Mouse (Mus musculus) G1E (cell line): Measurements from ENCODE around the gene Rbms1. TPM values are rescaled to one million over a fixed set of nuclear protein-coding genes. Genes with fewer than 3 reads are reported as not detected.

Experiments used
- ATAC-seq: 2 replicates; pipeline ENCODE4 v1.8.0; 2016; ENCODE audit warnings: mild to moderate bottlenecking; ENCODE audit not compliant: insufficient number of reproducible peaks, poor library complexity, low FRiP score, severe bottlenecking; ENCODE audit errors: extremely low read depth
- DNase-seq: peaks from one replicate; pipeline ENCODE4 v3.0.0; 2012; ENCODE audit warnings: low spot score
- H3K27me3 ChIP-seq: 2 replicates; pipeline ENCODE4 v1.6.1; 2012; ENCODE audit warnings: mild to moderate bottlenecking, low read length, inconsistent platforms; ENCODE audit not compliant: insufficient read depth
- H3K36me3 ChIP-seq: replicated peaks from 2 replicates; pipeline ENCODE3; 2012; ENCODE audit warnings: mild to moderate bottlenecking, inconsistent platforms
- H3K4me1 ChIP-seq: 2 replicates; pipeline ENCODE4 v1.6.1; 2012; ENCODE audit warnings: low read depth, low read length, inconsistent platforms, mixed read lengths; ENCODE audit not compliant: insufficient read depth
- H3K4me3 ChIP-seq: 2 replicates; pipeline ENCODE4 v1.5.1; 2012; ENCODE audit warnings: low read depth, mild to moderate bottlenecking, inconsistent platforms, low read length, moderate library complexity, mixed read lengths
- H3K9me3 ChIP-seq: replicated peaks from 2 replicates; pipeline ENCODE4 v1.6.1; 2012; ENCODE audit warnings: inconsistent platforms
- CTCF ChIP-seq: IDR thresholded peaks from 2 replicates; pipeline ENCODE4 v1.5.1; 2012; ENCODE audit warnings: low read depth, low read length, inconsistent platforms, mixed read lengths
- GATA1 ChIP-seq: IDR thresholded peaks from 2 replicates; pipeline ENCODE4 v1.6.1; 2012; ENCODE audit warnings: borderline replicate concordance, low read length, inconsistent platforms, mixed read lengths
- GATA2 ChIP-seq: IDR thresholded peaks from 2 replicates; pipeline ENCODE4 v1.6.1; 2012; ENCODE audit warnings: low read depth, low read length, inconsistent platforms, borderline replicate concordance
- POLR2AphosphoS5 ChIP-seq: IDR thresholded peaks from 2 replicates; pipeline ENCODE4 v1.6.1; 2012; ENCODE audit warnings: low read depth, low read length, inconsistent platforms; ENCODE audit not compliant: insufficient replicate concordance
- TAL1 ChIP-seq: conservative IDR thresholded peaks from 2 replicates; pipeline ENCODE4 v1.6.1; 2012; ENCODE audit warnings: low read depth, low read length, inconsistent platforms, mixed read lengths
- polyA plus RNA-seq: library from polyadenylated mRNA; stranded (reverse); fragments of >175 nt; gene quantifications from 2 replicates; pipeline ENCODE4 v1.2.3, GENCODE M21; 2012
- total RNA-seq, 2 experiments: library from RNA; stranded (forward) in 1 of 2; stranded (reverse) in 1 of 2; fragments of 200-1000 nt in 1 of 2; fragments of >200 nt in 1 of 2; fragmentation: Nextera tagmentation in 1 of 2; gene quantifications; 2 replicates each; pipeline ENCODE4 v1.2.3; 2014 to 2017

Rbms1 gene
- 109 and 126 TPM in 2 replicates for total RNA-seq (2014; fragmentation: Nextera tagmentation)
- total RNA-seq (2017): 61.7 and 73.1 TPM in 2 replicates
- 99.6 and 127 TPM in 2 replicates for polyA plus RNA-seq

DNA sequence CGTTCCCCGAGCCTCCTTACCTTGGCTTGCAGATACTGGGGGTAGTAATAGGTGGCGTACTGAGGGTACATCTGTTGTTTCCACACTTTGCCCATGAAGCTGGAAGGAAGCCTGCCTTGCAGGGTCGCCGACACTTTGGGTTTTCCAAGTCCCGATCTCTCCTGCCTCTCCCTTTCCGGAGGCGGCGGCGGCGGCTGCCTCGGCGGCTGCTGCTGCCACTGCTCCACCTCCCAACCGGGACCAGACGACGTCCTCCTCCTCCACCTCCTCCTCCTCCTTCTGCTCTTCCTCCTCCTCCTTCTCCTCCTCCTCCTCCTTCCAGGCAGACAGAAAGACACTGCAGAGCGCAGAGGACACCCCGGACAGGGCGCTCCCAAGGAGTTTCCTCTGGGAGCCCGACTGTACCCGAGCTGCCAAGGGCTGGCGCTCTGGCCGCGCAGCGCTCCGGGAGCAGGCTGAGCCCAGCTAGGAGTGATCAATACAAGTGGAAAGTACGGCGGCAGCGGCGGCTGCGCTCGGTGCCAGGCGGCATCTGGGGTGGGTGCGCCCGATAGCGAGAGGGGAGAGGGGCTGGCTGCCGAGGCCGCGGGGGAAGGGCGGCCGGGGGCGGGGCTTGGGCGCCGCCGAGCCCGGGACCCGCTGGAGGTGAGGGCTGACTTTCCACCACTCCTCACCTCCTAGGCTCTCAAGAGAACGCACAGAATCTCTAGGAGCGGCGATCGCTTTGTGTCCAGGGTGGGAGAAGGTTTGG is at the start of gene Rbms1:
Gene Rbms1, minus strand, starts transcription at position 522 of the 751 bp plus-strand sequence.
- Histone ChIP-seq H3K4me3 (peak within 1 kb of the TSS; percentile 49; the same call in 1 of the 2 replicates), H3K36me3 (no peaks in the 10 kb centered on the region), H3K4me1 (peaks cover 8% of the 10 kb centered on the region), H3K27me3 (peaks cover 36% of the 10 kb centered on the region), H3K9me3 (no peaks in the 10 kb centered on the region)
- TF ChIP-seq GATA2 (no peak), POLR2AphosphoS5 (no peak), GATA1 (no peak), TAL1 (no peak), CTCF (no peak)
- ATAC-seq (no peak), DNase-seq (no peak)

DNA sequence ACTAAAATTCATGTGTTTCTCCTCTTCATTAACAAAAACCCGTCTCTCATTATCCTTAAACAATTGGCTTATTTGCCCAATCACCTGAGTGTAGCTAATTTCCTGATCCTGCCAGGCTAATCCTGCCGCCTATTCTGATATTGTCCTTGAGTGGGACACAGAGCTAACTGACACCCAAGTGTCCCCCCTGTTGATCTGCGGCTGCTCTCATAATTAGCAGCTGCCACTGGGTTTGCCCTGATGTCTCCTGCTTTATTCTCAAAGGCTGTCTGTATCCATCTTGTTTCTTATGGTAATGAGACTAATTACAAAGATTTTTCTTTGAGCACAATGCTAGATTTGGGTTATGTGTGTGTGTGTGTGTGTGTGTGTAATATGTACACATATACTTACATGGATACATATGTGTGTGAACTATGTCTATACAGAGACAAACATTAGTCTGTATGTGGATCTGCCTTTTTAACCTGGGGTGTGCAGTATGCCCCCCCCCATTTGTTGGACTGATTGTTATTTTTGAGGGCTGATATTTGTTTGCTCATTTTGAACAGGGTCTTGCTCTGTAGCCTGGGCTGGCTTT is 49.3 kb upstream of the Rbms1 start:
- peaks cover 10% of the 10 kb centered on the region for H3K27me3 ChIP-seq
- H3K4me1 ChIP-seq: peaks cover 2% of the 10 kb centered on the region; the same call in 1 of the 2 replicates
- H3K4me3 ChIP-seq: no peak overlapping the region
- no peaks in the 10 kb centered on the region; the same call in 1 of the 2 replicates for H3K9me3 ChIP-seq
- H3K36me3 ChIP-seq: no peaks in the 10 kb centered on the region
- ATAC-seq (no peak), DNase-seq (no peak)
- TF ChIP-seq TAL1 (no peak), GATA1 (no peak), GATA2 (no peak), POLR2AphosphoS5 (no peak), CTCF (no peak)

DNA sequence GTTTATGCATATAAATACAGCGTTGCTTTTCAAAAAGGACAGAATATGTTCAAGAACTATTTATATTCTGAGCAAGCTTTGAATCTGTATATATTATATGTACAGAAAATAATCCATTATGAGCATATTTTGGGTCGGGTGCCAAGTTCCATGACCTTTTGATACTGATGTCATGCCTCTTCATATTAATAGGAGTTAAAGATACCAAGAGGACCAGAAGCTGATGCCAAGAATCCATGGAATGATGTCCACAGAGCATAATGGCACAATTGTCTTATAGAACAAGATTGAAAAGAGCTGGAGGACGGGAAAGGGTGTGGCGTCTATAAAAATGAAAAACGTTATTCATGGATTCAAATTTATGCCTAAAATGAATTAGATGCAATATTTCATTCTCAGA is 23.3 kb upstream of the Rbms1 start:
- DNase-seq (no peak), ATAC-seq (no peak)
- H3K36me3 ChIP-seq: no peaks in the 10 kb centered on the region
- TF ChIP-seq GATA2: no peak
- no peak for TF ChIP-seq POLR2AphosphoS5
- no peak for TF ChIP-seq GATA1
- no peak for TF ChIP-seq TAL1
- TF ChIP-seq CTCF: no peak
- H3K27me3 ChIP-seq: peaks cover 15% of the 10 kb centered on the region; the same call in 1 of the 2 replicates
- no peaks in the 10 kb centered on the region for H3K4me1 ChIP-seq
- no peak overlapping the region for H3K4me3 ChIP-seq
- no peaks in the 10 kb centered on the region for H3K9me3 ChIP-seq

DNA sequence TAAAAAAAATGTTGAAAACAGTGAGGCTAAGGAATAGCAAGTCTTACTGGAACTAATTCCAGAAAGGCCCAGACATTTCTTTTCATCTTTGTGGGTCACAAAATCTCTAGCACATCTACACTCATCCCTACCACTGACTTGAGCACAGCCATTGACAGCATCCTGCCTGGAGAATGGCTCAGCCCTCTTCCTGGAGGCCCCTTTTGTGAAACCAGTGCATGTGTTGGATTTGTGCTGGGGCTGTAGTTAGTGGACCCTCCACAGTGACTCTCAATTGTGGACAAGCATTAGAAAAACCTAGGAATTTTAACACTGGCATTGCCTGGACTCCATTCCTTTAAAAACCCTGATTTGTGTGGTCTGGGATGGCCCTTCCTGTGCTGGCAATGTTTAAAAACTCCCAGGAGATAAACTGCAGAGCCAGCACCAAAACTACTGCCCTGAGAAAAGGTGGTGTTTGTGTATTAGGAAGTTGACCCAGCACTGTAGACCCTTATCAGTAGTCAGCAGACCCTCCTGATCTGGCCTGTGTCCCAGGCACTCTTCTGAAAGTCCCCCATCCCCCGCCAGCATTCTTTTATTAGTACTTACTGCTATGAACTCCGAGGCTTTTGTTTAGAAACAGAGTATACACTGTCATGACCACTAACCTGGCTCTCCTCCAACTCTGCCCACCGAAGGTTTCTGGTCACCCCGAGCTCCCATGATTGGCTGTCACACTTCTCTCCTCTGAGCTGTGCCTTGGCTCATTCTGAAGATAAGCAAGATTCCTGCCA is 15.7 kb upstream of the Rbms1 start:
- DNase-seq (peak; percentile 6), ATAC-seq (peak; percentile 45; the same call in 1 of the 2 replicates)
- Histone ChIP-seq H3K9me3 (no peaks in the 10 kb centered on the region), H3K4me1 (peaks cover 8% of the 10 kb centered on the region), H3K36me3 (no peaks in the 10 kb centered on the region), H3K27me3 (0 out of 2 replicates have a peak, but pooled peaks cover 4% of the 10 kb centered on the region), H3K4me3 (no peak overlapping the region; the same call in 1 of the 2 replicates)
- peak; percentile 33 for TF ChIP-seq TAL1
- no peak for TF ChIP-seq GATA1
- TF ChIP-seq CTCF: no peak
- no peak for TF ChIP-seq GATA2
- no peak for TF ChIP-seq POLR2AphosphoS5

DNA sequence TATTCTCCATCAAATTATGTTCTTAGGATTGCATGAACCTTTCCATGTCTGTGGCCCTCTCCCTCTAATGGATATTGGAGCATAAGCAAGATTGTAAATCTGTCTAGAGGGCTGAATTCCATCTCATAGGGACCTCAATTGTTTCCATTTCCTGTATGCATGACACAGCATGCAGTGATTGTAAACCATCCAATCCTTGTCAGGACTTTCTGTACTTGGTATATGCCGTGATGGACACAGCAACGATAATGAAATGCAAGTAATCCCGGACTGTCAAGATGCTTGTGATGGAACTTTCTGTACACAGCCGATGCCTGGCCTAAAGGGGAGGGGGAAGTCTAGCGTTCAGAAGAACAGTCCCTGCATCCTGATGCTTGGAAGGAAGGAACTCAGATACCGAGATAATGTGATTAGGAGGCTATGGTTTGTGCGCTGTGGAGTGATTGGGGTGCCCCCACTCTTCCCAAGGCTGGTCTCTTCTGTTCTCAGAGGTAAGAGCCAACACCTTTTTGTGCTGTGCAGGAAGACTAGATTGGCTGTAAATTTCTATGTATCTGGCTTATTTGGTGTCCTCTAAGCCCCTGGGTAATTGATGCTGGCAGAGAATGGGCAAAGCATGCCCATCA is 9.3 kb upstream of the Rbms1 start:
- no peaks in the 10 kb centered on the region for H3K9me3 ChIP-seq
- no peaks in the 10 kb centered on the region for H3K36me3 ChIP-seq
- ATAC-seq (no peak), DNase-seq (no peak)
- H3K4me3 ChIP-seq: no peak overlapping the region
- TF ChIP-seq TAL1 (no peak), POLR2AphosphoS5 (no peak), GATA1 (no peak), GATA2 (no peak), CTCF (no peak)
- H3K27me3 ChIP-seq: peaks cover 7% of the 10 kb centered on the region; the same call in 1 of the 2 replicates
- H3K4me1 ChIP-seq: no peaks in the 10 kb centered on the region
